Mouse (Mus musculus) intestine, embryonic 16.5 days (tissue): ENCODE measurements around the gene Nop2. TPM values are rescaled to one million over a fixed set of nuclear protein-coding genes. Genes with fewer than 3 reads are reported as not detected.
A peak's percentile ranks its signal among the peaks of the same experiment; 100 is the strongest.
"Not testable (repeated sequence)": the region's sequence is repeated elsewhere in the genome, so short reads cannot be mapped to it uniquely, and the experiment has no call there.

ENCODE experiments used
- ATAC-seq: fragments of 200-750 bp; cut with Nextera tagmentation; 2 replicates; pipeline ENCODE4 v1.8.0; 2017; ENCODE audit warnings: moderate TSS enrichment, moderate library complexity
- H3K27ac ChIP-seq: fragments of 300-500 bp; sonication (generic); 2 replicates; pipeline ENCODE4 v1.5.1; 2014; ENCODE audit warnings: mild to moderate bottlenecking, low read length
- H3K27me3 ChIP-seq: fragments of 300-500 bp; sonication (generic); replicated peaks from 2 replicates; pipeline ENCODE4 v1.6.1; 2014; ENCODE audit warnings: low read length, control low read depth, mixed read lengths; ENCODE audit not compliant: control insufficient read depth, insufficient read depth
- H3K36me3 ChIP-seq: fragments of 300-500 bp; sonication (generic); 2 replicates; pipeline ENCODE4 v1.6.1; 2014; ENCODE audit warnings: low read length, control low read depth; ENCODE audit not compliant: control insufficient read depth, insufficient read depth
- H3K4me1 ChIP-seq: fragments of 300-500 bp; sonication (generic); 2 replicates; pipeline ENCODE4 v1.6.1; 2014; ENCODE audit warnings: low read length, control low read depth, mixed read lengths; ENCODE audit not compliant: control insufficient read depth, insufficient read depth
- H3K4me2 ChIP-seq: fragments of 300-500 bp; sonication (generic); 2 replicates; pipeline ENCODE4 v1.6.1; 2014; ENCODE audit warnings: low read depth, low read length, control low read depth
- H3K4me3 ChIP-seq: fragments of 300-500 bp; sonication (generic); 2 replicates; pipeline ENCODE4 v1.5.1; 2014; ENCODE audit warnings: mild to moderate bottlenecking, low read length
- H3K9ac ChIP-seq: fragments of 300-500 bp; sonication (generic); 2 replicates; pipeline ENCODE4 v1.6.1; 2014; ENCODE audit warnings: low read depth, low read length
- H3K9me3 ChIP-seq: fragments of 300-500 bp; sonication (generic); 2 replicates; pipeline ENCODE4 v1.6.1; 2016; ENCODE audit warnings: low read length, control low read depth; ENCODE audit not compliant: control insufficient read depth
- WGBS: fragments of 180-500 bp; shearing (Covaris S2); extraction: QIAGEN DNeasy Blood & Tissue Kit; methylation state at CpG from one replicate; pipeline ENCODE4 v1.1.7; 2014; 5-methylcytosine and 5-hydroxymethylcytosine counted together
- polyA plus RNA-seq: library from polyadenylated mRNA; unstranded; fragments of >200 nt; fragmentation: Nextera tagmentation; extraction: Ambion mirVana; gene quantifications from 2 replicates; pipeline ENCODE4 v1.2.1, GENCODE M21; 2015

Nop2 gene
- polyA plus RNA-seq, 1 experiment from 2014 or later = 66.8 TPM

DNA sequence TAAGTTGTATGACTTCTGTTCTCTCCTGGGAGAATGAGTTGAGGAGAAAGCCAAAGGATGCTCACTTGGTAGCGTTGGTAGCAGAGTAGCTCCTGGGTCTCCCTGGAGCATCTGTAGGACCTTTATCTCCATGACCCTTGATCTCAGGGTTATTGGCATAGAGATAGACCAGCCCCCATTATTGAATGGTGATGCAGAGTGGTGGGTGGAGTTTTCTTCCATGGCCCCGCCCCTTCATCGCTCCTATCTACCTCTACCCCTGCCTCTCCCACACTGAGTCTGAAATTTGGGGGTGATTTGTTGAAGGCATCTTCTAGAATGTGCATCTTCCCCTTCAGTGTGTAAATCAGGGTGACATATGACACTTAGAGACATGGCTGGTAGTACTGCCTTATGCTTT, 24.8 kb downstream of the Nop2 start:
- 88% methylated on average over 3 of the region's 3 CpGs for WGBS
- Histone ChIP-seq H3K27ac (no peak overlapping the region), H3K36me3 (peaks cover 7% of the 10 kb centered on the region), H3K9me3 (no peaks in the 10 kb centered on the region), H3K27me3 (no peaks in the 10 kb centered on the region), H3K4me1 (peaks cover 7% of the 10 kb centered on the region; the same call in 1 of the 2 replicates), H3K4me3 (no peak overlapping the region), H3K9ac (no peak overlapping the region), H3K4me2 (no peak overlapping the region)
- ATAC-seq = no peak

DNA sequence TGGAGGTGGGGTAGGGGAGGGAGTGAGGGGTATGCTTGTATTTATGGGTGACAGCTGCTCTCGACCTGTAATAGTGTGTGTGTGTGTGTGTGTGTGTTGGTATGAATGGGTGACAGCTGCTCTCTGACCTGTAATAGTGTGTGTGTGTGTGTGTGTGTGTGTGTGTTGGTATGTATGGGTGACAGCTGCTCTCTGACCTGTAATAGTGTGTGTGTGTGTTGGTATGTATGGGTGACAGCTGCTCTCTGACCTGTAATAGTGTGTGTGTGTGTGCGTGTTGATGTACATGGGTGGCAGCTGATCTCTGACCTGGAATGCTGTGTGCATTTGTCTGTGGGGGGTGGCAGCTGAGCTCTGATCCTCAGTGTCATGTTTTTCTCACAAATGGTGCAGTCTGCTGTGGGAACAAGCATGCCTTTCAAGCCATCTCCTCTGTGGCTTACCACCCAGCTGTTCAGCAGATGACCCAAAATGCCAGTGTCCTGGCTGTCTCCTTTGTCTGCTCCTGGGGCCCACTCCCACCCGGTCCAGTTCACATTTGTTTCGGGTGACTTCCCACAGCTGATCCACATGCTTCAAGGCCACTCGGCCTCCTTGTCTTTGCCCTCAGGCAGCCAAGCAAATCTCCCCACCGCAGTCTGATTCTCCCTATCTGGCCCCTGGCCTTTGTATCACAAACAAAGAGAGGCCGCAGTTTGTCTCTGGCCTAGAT, 25.4 kb downstream of the Nop2 start:
- H3K9ac ChIP-seq = no peak overlapping the region
- peaks cover 9% of the 10 kb centered on the region; the same call in 1 of the 2 replicates for H3K4me1 ChIP-seq
- no peak overlapping the region for H3K4me2 ChIP-seq
- no peak for ATAC-seq
- H3K27ac ChIP-seq = no peak overlapping the region
- no peak overlapping the region for H3K4me3 ChIP-seq
- H3K9me3 ChIP-seq = no peaks in the 10 kb centered on the region
- H3K36me3 ChIP-seq = peaks cover 7% of the 10 kb centered on the region
- H3K27me3 ChIP-seq = no peaks in the 10 kb centered on the region
- 61% methylated on average over 7 of the region's 7 CpGs for WGBS

DNA sequence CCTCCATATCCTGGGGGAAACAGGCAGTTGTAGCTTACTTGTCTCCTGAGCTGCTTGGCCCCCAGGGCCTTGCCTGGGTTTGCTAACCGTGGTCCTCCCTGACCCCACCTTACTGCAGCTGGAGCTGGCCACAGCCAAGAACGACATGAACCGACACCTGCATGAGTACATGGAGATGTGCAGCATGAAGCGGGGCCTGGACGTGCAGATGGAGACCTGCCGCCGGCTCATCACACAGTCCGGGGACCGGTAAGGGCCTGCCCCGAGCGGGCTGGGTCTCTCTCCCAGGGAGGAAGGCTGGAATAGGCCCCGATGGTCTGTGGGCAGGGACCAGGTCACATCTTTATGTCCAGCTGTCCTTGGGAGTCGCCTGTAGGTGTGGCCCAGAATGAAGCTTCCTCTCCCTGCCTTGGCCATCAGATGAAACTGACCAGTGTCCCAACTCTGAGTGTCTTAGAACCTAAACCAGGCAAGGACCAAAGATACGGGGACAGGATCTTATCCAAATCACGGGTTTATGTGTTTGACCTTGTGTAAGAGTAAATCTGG, 27.3 kb downstream of the Nop2 start:
- Histone ChIP-seq H3K36me3 (peaks cover 7% of the 10 kb centered on the region), H3K27me3 (no peaks in the 10 kb centered on the region), H3K9ac (no peak overlapping the region), H3K9me3 (no peaks in the 10 kb centered on the region), H3K4me2 (no peak overlapping the region), H3K4me1 (peaks cover 21% of the 10 kb centered on the region), H3K27ac (no peak overlapping the region), H3K4me3 (no peak overlapping the region)
- no peak for ATAC-seq
- WGBS = 81% methylated on average over 15 of the region's 15 CpGs

DNA sequence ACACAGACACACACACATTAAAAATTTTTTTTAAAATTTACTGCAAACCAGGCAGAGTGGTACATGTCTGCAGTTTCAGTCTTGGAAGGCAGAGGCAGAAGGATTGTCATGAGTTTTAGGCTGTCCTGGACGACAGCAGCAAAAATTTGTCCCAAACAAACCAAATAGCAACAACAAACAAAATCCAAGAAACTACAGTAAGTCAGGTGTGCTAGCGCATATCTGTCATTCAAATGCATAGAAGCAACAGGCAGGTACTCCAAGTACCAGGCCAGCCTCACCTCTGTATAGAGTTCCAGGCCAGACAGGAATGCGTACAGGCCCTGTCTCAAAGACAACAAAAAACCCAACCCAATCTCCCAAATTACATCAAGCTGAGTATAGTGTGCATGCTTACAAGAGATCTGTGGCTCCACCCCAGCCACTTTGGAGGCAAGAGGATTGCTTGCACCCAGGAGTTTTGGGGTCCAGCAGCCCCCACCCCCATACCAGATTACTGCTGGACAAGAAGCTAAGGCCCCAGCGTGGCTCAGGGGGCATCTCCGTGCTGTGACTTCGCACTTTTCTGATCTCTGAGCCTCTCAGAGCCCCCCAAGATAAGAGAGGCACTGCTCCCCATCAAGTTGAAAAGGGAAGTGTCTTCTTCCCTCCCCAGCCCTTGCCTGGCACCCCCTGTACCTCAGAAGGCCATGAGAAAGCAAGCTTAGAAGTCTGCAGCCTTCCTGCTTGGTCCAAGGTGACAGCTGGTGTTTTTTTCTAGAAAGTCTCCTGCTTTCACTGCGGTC, 28.3 kb downstream of the Nop2 start:
- WGBS = 75% methylated on average over 7 of the region's 7 CpGs
- H3K9me3 ChIP-seq = no peaks in the 10 kb centered on the region
- peaks cover 23% of the 10 kb centered on the region for H3K4me1 ChIP-seq
- H3K4me3 ChIP-seq = no peak overlapping the region
- no peaks in the 10 kb centered on the region for H3K27me3 ChIP-seq
- peaks cover 7% of the 10 kb centered on the region for H3K36me3 ChIP-seq
- no peak for ATAC-seq
- peak overlapping the region; percentile 39; the same call in 1 of the 2 replicates for H3K27ac ChIP-seq
- H3K4me2 ChIP-seq = no peak overlapping the region
- no peak overlapping the region for H3K9ac ChIP-seq

DNA sequence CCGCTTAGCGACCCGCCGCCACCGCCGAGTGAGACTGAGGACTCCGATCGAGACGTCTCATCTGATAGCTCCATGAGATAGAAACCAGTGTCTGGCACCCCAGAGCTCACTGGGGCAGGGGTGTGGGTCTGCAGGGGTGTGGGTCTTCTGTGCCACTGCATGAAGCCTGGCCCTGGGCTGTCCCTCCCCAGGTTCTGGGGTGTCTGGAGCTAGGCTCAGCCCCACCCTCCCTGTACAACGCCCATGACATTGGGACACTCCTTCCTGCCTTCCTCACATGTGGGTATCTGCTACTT, 28.8 kb downstream of the Nop2 start:
- ATAC-seq = no peak
- no peaks in the 10 kb centered on the region for H3K9me3 ChIP-seq
- H3K4me2 ChIP-seq = no peak overlapping the region
- peak overlapping the region; percentile 39; the same call in 1 of the 2 replicates for H3K27ac ChIP-seq
- WGBS = 43% methylated on average over 10 of the region's 10 CpGs
- H3K9ac ChIP-seq = no peak overlapping the region
- peaks cover 23% of the 10 kb centered on the region for H3K4me1 ChIP-seq
- H3K4me3 ChIP-seq = no peak overlapping the region
- peaks cover 7% of the 10 kb centered on the region for H3K36me3 ChIP-seq
- no peaks in the 10 kb centered on the region for H3K27me3 ChIP-seq

DNA sequence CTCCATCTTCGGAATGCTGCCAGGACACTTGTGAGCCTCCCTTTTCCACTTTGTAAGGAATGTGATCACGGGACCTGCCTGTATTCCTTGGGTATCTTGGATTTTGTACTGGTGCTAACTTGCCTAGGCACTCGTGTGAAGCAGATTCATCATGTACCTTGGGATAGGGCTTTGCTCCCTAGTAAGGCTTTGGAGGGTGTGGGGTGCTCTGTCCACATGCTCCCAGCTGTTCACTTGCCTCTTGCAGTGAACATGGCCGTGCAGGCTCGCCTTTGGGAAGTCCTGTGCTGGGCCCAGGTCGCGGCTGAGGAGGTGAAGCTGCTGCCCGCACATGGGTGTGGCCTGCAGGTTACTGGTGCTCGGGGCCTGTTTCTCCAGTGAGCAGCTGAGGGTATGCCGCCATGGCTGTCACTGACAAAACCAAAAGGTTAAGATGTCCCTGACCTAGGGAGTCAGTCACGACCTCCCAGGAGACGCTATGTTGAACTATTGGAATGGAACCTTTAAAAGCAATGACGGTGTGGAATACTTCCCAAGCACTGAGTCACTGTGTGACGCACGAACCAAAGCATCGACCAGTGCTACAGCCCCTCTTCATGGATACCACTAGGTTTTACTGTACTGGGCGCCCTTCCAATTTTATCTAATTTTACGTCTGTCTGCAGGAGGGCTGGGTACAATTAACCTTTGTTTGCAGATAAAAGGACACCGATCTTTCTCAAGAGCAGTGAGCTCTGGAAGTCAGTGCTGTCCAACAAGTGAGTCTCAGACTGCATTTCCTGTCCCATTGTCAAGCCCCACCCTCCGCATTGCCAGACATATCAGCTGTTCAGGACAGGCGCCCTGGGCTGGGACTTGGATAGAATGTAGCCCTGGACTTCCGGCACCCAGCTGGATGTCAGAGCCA, 29.4 kb downstream of the Nop2 start:
- peaks cover 23% of the 10 kb centered on the region for H3K4me1 ChIP-seq
- H3K9me3 ChIP-seq = no peaks in the 10 kb centered on the region
- 0 out of 2 replicates have a peak overlapping the region, but pooled peaks have one; percentile 12 for H3K4me2 ChIP-seq
- H3K4me3 ChIP-seq = no peak overlapping the region
- 17% methylated on average over 22 of the region's 22 CpGs for WGBS
- ATAC-seq = peak; percentile 29
- H3K27ac ChIP-seq = peak overlapping the region; percentile 71
- no peak overlapping the region for H3K9ac ChIP-seq
- peaks cover 7% of the 10 kb centered on the region for H3K36me3 ChIP-seq
- no peaks in the 10 kb centered on the region for H3K27me3 ChIP-seq

DNA sequence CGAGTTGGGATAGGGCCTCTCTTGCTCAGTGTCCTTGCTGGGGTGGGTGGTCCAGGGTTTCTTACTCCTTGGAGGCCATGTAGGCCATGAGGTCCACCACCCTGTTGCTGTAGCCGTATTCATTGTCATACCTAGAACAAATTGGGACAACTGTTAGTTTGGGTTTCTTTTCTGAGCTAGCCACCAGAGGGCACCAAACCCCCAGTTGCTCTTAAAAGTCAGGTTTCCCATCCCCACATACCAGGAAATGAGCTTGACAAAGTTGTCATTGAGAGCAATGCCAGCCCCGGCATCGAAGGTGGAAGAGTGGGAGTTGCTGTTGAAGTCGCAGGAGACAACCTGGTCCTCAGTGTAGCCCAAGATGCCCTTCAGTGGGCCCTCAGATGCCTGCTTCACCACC, 30.3 kb downstream of the Nop2 start:
- H3K9ac ChIP-seq, ATAC-seq, H3K4me3 ChIP-seq, H3K27ac ChIP-seq, H3K9me3 ChIP-seq, H3K27me3 ChIP-seq, H3K4me2 ChIP-seq, H3K36me3 ChIP-seq: not testable (repeated sequence)
- WGBS = 8% methylated on average over 3 of the region's 5 CpGs
- H3K4me1 ChIP-seq = peaks cover 28% of the 10 kb centered on the region

DNA sequence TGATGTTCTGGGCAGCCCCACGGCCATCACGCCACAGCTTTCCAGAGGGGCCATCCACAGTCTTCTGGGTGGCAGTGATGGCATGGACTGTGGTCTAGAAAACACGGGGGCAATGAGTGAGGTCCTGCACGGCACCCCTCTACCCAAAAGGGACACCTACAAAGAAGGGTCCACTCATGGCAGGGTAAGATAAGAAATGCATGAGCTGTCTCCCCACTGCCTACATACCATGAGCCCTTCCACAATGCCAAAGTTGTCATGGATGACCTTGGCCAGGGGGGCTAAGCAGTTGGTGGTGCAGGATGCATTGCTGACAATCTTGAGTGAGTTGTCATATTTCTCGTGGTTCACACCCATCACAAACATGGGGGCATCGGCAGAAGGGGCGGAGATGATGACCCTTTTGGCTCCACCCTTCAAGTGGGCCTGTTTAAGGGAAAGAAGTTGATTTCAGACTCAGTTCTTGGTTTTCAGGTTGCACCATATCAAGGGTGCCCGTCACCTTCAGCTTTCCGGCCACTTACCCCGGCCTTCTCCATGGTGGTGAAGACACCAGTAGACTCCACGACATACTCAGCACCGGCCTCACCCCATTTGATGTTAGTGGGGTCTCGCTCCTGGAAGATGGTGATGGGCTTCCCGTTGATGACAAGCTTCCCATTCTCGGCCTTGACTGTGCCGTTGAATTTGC, 31.1 kb downstream of the Nop2 start:
- not testable (repeated sequence) for H3K36me3 ChIP-seq, ATAC-seq, H3K27me3 ChIP-seq, H3K27ac ChIP-seq, H3K9me3 ChIP-seq, H3K9ac ChIP-seq
- Histone ChIP-seq H3K4me2 (peak overlapping the region; percentile 83), H3K4me1 (peaks cover 36% of the 10 kb centered on the region), H3K4me3 (peak overlapping the region; percentile 18; the same call in 1 of the 2 replicates)
- WGBS = 65% methylated on average over 9 of the region's 16 CpGs
